Mouse (Mus musculus) left cerebral cortex, postnatal 10 days (tissue): ENCODE measurements around the gene Hist1h2bh. TPM values are rescaled to one million over a fixed set of nuclear protein-coding genes. Genes with fewer than 3 reads are reported as not detected.
"Not testable (repeated sequence)": the region's sequence is repeated elsewhere in the genome, so short reads cannot be mapped to it uniquely, and the experiment has no call there.

Experiments used
- DNase-seq, 2 experiments: peaks; one replicate each; pipeline ENCODE4 v3.0.0; 2021 to 2022; ENCODE audit warnings: low spot score in 2 of 2, mixed read lengths in 1 of 2; ENCODE audit errors: extremely low spot score in 1 of 2
- intact Hi-C: fragments of 180-260 bp; cut with DNase I; formaldehyde crosslinking; loops from one replicate; pipeline ENCODE4 v1.15.1; 2025
- total RNA-seq, 2 experiments: library from RNA; stranded (reverse); gene quantifications; 2 replicates each; pipeline ENCODE4 v1.2.3; 2021

The Hist1h2bh gene
- total RNA-seq = 1 to 10 TPM; 1.4 to 1.7 TPM

GRCm38 (mm10) chr13:23542999-23543607 is at the start of gene Hist1h2bh:
TSS of gene Hist1h2bh (minus strand) at chr13:23543392.
- DNase-seq = peak; percentile 17 to 87
- intact Hi-C loops = not testable (repeated sequence)

- intact Hi-C loops = no loop called here
- DNase-seq = no peak
Observed at GRCm38 (mm10) chr13:23592614-23593013, 49.4 kb upstream of the Hist1h2bh start.

GRCm38 (mm10) chr13:23591886-23592285 is 48.7 kb upstream of the Hist1h2bh start:
- DNase-seq, intact Hi-C loops: not testable (repeated sequence)

- no peak for DNase-seq
- intact Hi-C loops = no loop called here
Observed at GRCm38 (mm10) chr13:23591206-23591605, 48.0 kb upstream of the Hist1h2bh start.

- no peak for DNase-seq
- intact Hi-C loops = no loop called here
Observed at GRCm38 (mm10) chr13:23586940-23587225, 43.7 kb upstream of the Hist1h2bh start.

- DNase-seq = no peak
- intact Hi-C loops = no loop called here
Observed at GRCm38 (mm10) chr13:23586099-23586939, 43.1 kb upstream of the Hist1h2bh start.

- intact Hi-C loops = not testable (repeated sequence)
- peak; percentile 71 to 84 for DNase-seq
Observed at GRCm38 (mm10) chr13:23585442-23586098, 42.4 kb upstream of the Hist1h2bh start.

- DNase-seq = peak; percentile 44 to 76
- intact Hi-C loops = no loop called here
Observed at GRCm38 (mm10) chr13:23585029-23585441, 41.8 kb upstream of the Hist1h2bh start.

- DNase-seq = no peak
- intact Hi-C loops = loop anchor here (5.0 kb wide), 2 partner anchors 98 to 153 kb away; partner anchors contain the start of genes Hist1h1c, Hist1h2ac and Hist1h2bc
Observed at GRCm38 (mm10) chr13:23584331-23584730, 41.1 kb upstream of the Hist1h2bh start.

GRCm38 (mm10) chr13:23583387-23584068 is 40.3 kb upstream of the Hist1h2bh start:
- DNase-seq = no peak
- intact Hi-C loops = loop anchor here (5.0 kb wide), 2 partner anchors 99 to 154 kb away; partner anchors contain the start of genes Hist1h1c, Hist1h2ac and Hist1h2bc

GRCm38 (mm10) chr13:23582219-23583056 is 39.2 kb upstream of the Hist1h2bh start:
- intact Hi-C loops = loop anchor here (5.0 kb wide), 2 partner anchors 100 to 155 kb away; partner anchors contain the start of genes Hist1h1c, Hist1h2ac and Hist1h2bc

GRCm38 (mm10) chr13:23581408-23582218 is 38.4 kb upstream of the Hist1h2bh start, which contains the start of gene Hist1h4d:
TSS of gene Hist1h4d (plus strand) at chr13:23581598.
- intact Hi-C loops = loop anchor here (5.0 kb wide), 2 partner anchors 101 to 156 kb away; partner anchors contain the start of genes Hist1h1c, Hist1h2ac and Hist1h2bc

More at GRCm38 (mm10) chr13:23582219-23583056, 39.2 kb upstream of the Hist1h2bh start:
- DNase-seq = no peak

GRCm38 (mm10) chr13:23577835-23578234 is 34.6 kb upstream of the Hist1h2bh start:
- no peak for DNase-seq
- intact Hi-C loops = no loop called here

More at GRCm38 (mm10) chr13:23581408-23582218, 38.4 kb upstream of the Hist1h2bh start, which contains the start of gene Hist1h4d:
- peak; percentile 93 to 99 for DNase-seq

- DNase-seq = no peak
- intact Hi-C loops = no loop called here
Observed at GRCm38 (mm10) chr13:23576906-23577639, 33.9 kb upstream of the Hist1h2bh start.

- intact Hi-C loops = no loop called here
- DNase-seq = no peak
Observed at GRCm38 (mm10) chr13:23576351-23576881, 33.2 kb upstream of the Hist1h2bh start.

GRCm38 (mm10) chr13:23575864-23576313 is 32.7 kb upstream of the Hist1h2bh start:
- intact Hi-C loops, DNase-seq: not testable (repeated sequence)
